Mouse (Mus musculus) kidney, adult 11 months (tissue): Measurements from ENCODE around the gene Gm12789.
"Not testable (repeated sequence)": the region's sequence is repeated elsewhere in the genome, so short reads cannot be mapped to it uniquely, and the experiment has no call there.

Experiments
- DNase-seq: peaks from one replicate; pipeline ENCODE4 v3.0.0; 2022

Gm12789 gene

DNA sequence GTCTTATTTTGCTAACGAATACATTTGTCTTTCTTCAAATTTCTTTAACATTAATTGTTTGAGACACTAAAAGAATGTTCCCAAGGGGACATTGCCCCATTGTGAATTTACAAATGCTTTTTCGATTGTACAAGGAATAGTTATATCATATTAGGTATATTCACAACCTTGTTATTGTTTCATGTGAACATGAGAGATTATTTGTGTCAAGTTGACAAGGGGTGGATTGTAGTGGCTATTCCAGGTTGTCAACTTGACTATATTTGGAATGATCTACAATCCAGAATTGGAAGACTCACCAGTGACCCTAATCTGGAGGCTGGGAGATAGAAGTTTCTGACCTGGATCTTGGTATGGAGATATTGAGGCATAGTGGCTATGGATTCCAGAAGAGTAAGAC is at the start of gene Gm12789:
Gene Gm12789, plus strand, starts transcription at position 301 of the 400 bp plus-strand sequence.
- DNase-seq, result not testable (repeated sequence)

DNA sequence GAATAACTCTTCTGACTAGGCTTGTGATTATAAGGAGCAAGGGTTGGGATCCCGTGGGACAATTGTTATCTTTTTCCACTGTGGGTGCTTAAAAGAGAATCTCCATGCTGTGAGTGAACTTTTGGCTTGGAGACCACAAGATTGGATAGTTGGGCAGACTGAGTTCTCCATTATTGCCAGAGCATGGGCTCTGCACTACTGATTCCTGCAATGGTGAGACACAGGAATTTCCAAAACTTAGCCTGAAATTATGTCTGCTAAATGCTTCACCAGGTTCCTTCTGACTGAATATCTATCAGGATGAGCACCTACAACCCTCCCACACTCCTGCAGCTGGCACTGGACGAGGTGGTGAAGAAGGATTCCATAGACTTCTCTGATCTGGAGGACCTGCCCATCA is 46.3 kb upstream of the Gm12789 start, which contains the start of gene Gm12794:
Gene Gm12794, plus strand, starts transcription at position 301 of the 400 bp plus-strand sequence.
- DNase-seq, result not testable (repeated sequence)

DNA sequence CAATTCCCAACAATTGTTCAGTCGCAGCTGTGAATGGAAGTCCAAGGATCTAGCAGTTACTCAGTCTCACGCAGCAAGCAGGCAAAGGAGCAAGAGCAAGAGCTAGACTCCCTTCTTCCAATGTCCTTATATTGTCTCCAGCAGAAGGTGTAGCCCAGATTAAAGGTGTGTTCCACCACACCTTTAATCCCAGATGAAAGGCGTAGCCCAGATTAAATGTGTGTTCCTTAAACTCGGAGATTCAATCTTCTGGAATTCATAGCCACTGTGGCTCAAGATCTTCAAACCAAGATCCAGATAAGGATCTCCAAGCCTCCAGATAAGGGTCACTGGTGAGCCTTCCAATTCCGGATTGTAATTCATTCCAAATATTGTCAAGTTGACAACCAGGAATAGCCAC is 5.5 kb upstream of the Gm12789 start, which contains the start of gene Gm12790:
Gene Gm12790, minus strand, starts transcription at position 101 of the 400 bp plus-strand sequence.
- DNase-seq, result not testable (repeated sequence)

DNA sequence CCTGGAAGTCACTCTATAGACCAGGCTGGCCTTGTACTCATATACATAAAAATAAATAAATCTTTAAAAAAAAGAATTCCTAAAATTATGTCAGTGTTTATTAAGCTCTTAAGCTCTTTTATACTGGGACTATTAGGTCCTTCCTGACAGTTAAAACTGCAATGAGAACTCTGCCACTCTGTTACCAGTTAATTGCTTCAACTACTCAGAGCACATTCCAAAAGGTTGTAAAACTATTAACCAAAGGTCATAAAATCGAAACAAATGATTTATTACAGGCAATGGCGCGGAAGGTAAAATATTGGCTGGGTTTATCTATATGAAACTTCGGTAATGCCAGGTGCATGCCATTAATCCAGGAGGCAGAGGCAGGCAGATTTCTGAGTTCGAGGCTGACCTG is 748 bp upstream of the Gm12789 start:
- no peak for DNase-seq

DNA sequence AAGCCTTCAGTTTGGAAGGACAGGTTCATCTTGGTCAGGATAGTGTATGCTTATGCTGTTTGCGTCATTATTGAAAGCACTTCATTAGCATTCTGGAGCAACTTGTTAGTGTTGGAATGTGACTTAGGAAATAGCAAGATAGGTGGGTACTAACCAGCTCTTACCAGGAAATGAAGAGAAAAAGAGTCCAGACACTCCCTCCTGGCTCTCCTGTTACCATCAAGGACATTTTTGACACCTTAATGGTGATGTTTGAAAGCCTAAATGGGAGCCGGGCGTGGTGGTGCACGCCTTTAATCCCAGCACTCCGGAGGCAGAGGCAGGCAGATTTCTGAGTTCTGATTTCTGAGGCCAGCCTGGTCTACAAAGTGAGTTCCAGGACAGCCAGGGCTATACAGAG is 11.0 kb downstream of the Gm12789 start:
- no peak for DNase-seq

DNA sequence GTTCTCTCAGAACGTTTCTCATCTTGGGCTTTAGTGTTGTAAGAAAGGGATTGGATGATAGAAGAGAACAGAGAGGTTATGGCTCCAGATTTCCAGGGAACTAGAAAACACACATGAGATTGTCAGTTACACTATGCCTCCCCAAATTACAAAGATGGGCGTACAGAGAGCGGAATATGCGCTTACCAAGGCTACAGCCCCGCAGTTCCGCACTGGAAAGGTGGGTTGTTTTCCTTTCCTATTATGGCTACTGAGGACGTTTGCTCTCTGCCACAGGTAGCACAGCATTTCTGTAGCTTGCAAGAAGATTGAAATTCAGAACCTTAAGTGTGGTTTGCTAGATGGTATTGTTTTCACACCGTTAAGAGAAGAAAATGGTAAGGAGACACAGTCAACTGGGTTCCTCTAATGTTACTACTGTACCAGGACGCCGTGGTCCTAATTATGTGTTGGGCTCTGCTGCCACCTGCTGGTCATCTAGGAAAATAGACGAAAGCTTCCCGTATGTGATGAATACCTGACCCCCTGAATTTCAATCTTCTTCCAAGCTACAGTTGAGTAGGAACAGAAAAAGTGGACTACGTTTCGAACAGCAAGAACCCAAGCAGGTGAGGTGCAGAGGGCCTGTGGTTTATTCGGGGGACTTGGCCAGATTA is 12.0 kb downstream of the Gm12789 start:
- DNase-seq, result peak; percentile 10

DNA sequence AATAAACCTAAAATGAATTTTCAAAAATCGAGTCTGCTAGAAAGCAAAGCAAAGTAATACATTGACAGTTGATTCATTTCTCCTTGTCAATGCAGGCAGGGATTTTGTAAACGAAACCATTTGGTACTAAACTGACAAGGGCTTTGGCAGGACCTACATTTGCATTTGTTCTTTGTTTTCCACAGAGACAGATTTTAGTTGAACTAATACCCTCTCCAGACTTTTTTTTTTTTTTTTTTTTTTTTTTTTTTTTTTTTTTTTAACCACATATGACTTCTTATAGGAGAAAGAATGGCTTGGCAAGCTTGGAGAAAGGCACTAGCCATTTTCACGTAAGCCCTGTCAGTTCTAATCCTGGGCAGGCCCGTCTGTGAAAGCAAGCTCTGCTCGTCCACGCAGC is 40.2 kb downstream of the Gm12789 start:
- no peak for DNase-seq
